Mouse (Mus musculus) heart, embryonic 10.5 days (tissue): ENCODE results near the gene Slc2a8. TPM values are rescaled to one million over a fixed set of nuclear protein-coding genes. Genes with fewer than 3 reads are reported as not detected.

Source experiments
- DNase-seq: peaks from one replicate; pipeline ENCODE4 v3.0.0-alpha.2; 2017; ENCODE audit warnings: low spot score
- H3K27ac ChIP-seq: fragments of 300-500 bp; sonication (generic); 2 replicates; pipeline ENCODE4 v1.5.1; 2016; ENCODE audit warnings: mild to moderate bottlenecking
- H3K27me3 ChIP-seq: fragments of 300-500 bp; sonication (generic); 2 replicates; pipeline ENCODE4 v1.6.1; 2016; ENCODE audit warnings: mild to moderate bottlenecking; ENCODE audit not compliant: poor library complexity, insufficient read depth, severe bottlenecking
- H3K36me3 ChIP-seq: fragments of 300-500 bp; sonication (generic); 2 replicates; pipeline ENCODE4 v1.6.1; 2016; ENCODE audit warnings: mild to moderate bottlenecking, moderate library complexity
- H3K4me1 ChIP-seq: fragments of 300-500 bp; sonication (generic); 2 replicates; pipeline ENCODE4 v1.6.1; 2016; ENCODE audit warnings: mild to moderate bottlenecking
- H3K4me3 ChIP-seq: fragments of 300-500 bp; sonication (generic); 2 replicates; pipeline ENCODE4 v1.5.1; 2016; ENCODE audit warnings: mild to moderate bottlenecking, moderate library complexity
- H3K9me3 ChIP-seq: fragments of 300-500 bp; sonication (generic); 2 replicates; pipeline ENCODE4 v1.6.1; 2016; ENCODE audit warnings: mild to moderate bottlenecking, moderate library complexity
- WGBS: fragments of 180-500 bp; shearing (Covaris S2); methylation state at CpG from one replicate; pipeline ENCODE4 v1.1.7; 2016; 5-methylcytosine and 5-hydroxymethylcytosine counted together
- polyA plus RNA-seq: library from polyadenylated mRNA; unstranded; fragments of >200 nt; fragmentation: Nextera tagmentation; extraction: Ambion mirVana; gene quantifications from 2 replicates; pipeline ENCODE4 v1.2.1, GENCODE M21; 2016

The Slc2a8 gene
- polyA plus RNA-seq, 1 experiment from 2014 or later: 20.8 TPM

DNA sequence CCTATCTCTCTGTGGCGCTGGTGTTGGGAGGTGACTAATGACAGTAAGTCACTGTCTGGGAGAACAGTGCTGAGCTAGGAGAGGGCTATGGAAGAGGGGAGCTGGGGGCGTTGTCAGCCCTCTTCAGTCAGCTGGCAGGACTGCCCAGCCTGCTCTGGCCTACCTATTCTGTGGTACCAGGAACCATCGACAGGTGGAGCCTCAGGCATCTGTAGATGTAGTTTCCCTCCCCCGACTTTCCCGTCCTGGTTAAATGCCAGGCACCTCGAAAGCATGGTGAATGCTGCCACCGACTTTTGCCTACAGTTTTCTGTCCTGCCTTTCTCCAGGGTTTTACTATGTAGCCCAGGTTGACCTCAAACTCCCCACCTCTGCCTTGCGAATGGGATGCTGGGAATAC is 24.5 kb downstream of the Slc2a8 start:
- Histone ChIP-seq H3K27me3 (no peaks in the 10 kb centered on the region), H3K36me3 (peaks cover 54% of the 10 kb centered on the region), H3K9me3 (no peaks in the 10 kb centered on the region), H3K4me1 (peaks cover 15% of the 10 kb centered on the region), H3K27ac (no peak overlapping the region), H3K4me3 (no peak overlapping the region)
- DNase-seq: no peak
- whole genome bisulfite sequencing: 57% methylated on average over 8 of the region's 8 CpGs

DNA sequence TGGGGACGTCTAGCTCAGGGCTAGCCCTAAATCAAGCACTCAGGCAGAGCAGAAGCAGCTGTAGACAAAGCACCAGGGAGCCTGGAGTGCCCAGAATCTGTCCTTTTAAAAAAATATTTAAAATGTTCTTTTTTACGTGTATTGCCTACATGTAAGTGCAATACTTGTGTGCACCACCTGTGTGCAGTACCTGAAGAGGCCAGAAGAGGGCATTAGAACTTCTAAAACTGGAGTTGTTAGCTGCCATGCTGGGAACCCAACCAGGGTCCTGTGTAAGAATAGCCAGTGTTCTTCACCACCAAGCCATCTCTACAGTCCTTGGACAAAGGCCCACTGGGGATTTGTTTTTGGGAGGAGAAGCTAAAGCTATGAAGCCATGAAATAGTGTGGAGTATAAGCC is 27.3 kb downstream of the Slc2a8 start:
- no peak overlapping the region for H3K4me3 ChIP-seq
- H3K36me3 ChIP-seq: peaks cover 72% of the 10 kb centered on the region
- 91% methylated on average over 2 of the region's 2 CpGs for WGBS

DNA sequence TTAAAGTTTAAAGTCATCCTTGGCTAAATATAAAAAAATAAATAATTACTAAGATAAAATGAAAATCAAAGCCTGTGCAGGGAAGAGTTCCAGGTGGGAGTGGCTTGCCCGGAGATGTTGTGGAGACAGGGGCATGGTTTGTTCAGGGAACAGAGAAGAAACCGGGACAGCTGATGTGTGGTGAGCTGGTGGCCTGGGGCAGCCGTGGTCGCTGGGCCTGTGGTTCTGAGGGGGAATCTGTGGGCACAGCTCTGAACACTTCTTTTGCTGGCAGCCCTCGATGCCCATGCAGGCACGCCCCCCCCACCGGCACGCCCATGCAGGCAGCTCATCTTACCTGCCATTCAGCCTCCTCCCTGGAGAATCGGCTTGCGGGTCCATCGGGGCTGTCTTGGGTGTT is 34.4 kb downstream of the Slc2a8 start:
- no peak for DNase-seq
- Histone ChIP-seq H3K4me1 (peaks cover 8% of the 10 kb centered on the region; the same call in 1 of the 2 replicates), H3K27ac (no peak overlapping the region), H3K36me3 (peaks cover 70% of the 10 kb centered on the region), H3K9me3 (no peaks in the 10 kb centered on the region), H3K4me3 (no peak overlapping the region), H3K27me3 (no peaks in the 10 kb centered on the region)
- 88% methylated on average over 11 of the region's 11 CpGs for WGBS

More for the DNA sequence above, 27.3 kb downstream of the Slc2a8 start:
- DNase-seq: no peak
- no peak overlapping the region for H3K27ac ChIP-seq
- no peaks in the 10 kb centered on the region for H3K27me3 ChIP-seq
- H3K4me1 ChIP-seq: peaks cover 12% of the 10 kb centered on the region
- H3K9me3 ChIP-seq: no peaks in the 10 kb centered on the region

DNA sequence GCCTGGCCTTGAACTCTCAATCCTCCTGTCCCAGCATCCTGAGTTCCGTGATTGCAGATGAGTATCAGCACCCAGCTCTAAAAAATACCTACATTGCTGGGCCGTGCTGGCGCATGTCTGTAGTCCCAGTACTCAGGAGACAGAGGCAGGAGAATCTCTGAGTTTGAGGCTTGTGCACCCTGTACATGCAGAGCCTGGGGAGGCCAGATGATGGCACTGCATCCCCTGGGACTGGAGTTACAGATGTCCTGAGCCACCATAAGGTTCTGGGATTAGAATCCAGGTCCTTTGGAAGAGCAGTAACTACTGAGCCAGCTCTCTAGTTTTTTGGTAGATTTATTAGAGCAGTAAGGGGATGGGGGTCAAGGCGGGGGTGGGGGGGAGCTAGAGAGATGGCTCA is 41.4 kb downstream of the Slc2a8 start:
- Histone ChIP-seq H3K4me1 (no peaks in the 10 kb centered on the region; the same call in 1 of the 2 replicates), H3K9me3 (no peaks in the 10 kb centered on the region), H3K4me3 (no peak overlapping the region), H3K27me3 (no peaks in the 10 kb centered on the region), H3K36me3 (peaks cover 67% of the 10 kb centered on the region), H3K27ac (no peak overlapping the region)
- WGBS: 90% methylated on average over 4 of the region's 4 CpGs
- no peak for DNase-seq

GRCm38 (mm10) chr2:32939418-32939817 is 42.5 kb downstream of the Slc2a8 start:
- peaks cover 63% of the 10 kb centered on the region for H3K36me3 ChIP-seq
- WGBS: 62% methylated on average over 5 of the region's 5 CpGs

DNA sequence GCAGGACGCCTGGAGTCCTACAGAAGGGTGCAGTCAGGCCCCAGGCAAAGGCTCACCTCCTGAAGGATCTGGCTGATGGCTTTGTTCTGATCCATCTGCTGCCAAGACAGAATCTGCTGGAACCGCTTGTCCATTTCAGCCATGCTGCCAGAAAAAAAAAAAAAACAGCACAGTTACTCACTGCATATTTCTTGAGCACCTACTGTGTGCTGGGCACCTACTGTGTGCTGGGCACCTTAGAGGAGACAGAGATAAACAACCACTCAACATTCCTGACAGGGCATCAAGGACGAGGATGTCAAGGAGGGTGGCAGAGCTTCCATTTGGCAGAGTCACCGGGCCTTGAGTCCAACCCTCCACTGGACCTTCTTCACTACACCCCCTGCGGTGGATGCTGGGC is 43.1 kb downstream of the Slc2a8 start:
- WGBS: 78% methylated on average over 5 of the region's 5 CpGs
- no peak for DNase-seq
- H3K4me3 ChIP-seq: no peak overlapping the region
- H3K36me3 ChIP-seq: peaks cover 67% of the 10 kb centered on the region
- H3K4me1 ChIP-seq: no peaks in the 10 kb centered on the region; the same call in 1 of the 2 replicates
- no peaks in the 10 kb centered on the region for H3K27me3 ChIP-seq
- H3K27ac ChIP-seq: no peak overlapping the region
- H3K9me3 ChIP-seq: no peaks in the 10 kb centered on the region

More at GRCm38 (mm10) chr2:32939418-32939817, 42.5 kb downstream of the Slc2a8 start:
- H3K27me3 ChIP-seq: no peaks in the 10 kb centered on the region
- H3K4me1 ChIP-seq: no peaks in the 10 kb centered on the region; the same call in 1 of the 2 replicates
- no peak overlapping the region for H3K4me3 ChIP-seq
- H3K9me3 ChIP-seq: no peaks in the 10 kb centered on the region
- no peak overlapping the region for H3K27ac ChIP-seq
- DNase-seq: no peak

DNA sequence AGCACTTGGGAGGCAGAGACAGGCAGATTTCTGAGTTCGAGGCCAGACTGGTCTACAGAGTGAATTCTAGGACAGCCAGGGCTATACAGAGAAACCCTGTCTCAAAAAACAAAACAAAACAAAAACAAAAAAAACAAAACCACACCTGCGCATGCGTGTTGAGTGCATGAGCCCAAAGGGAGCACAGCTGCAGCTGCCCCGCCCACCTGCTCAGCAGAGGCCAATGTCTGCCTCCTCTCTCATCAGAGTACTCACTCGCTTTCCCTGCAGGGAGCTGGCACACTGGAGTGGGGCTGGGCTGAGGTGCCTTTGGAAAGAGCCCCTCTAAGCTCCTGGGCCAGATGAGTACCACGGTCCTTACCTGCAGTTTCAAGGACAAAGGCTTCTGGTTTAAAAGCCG is 50.2 kb downstream of the Slc2a8 start:
- Histone ChIP-seq H3K27ac (no peak overlapping the region), H3K4me3 (no peak overlapping the region), H3K9me3 (no peaks in the 10 kb centered on the region), H3K27me3 (no peaks in the 10 kb centered on the region), H3K4me1 (peaks cover 11% of the 10 kb centered on the region; the same call in 1 of the 2 replicates), H3K36me3 (peaks cover 42% of the 10 kb centered on the region)
- WGBS: 79% methylated on average over 7 of the region's 7 CpGs
- no peak for DNase-seq

- no peak overlapping the region for H3K27ac ChIP-seq
These were observed 52.7 kb downstream of the Slc2a8 start for GRCm38 (mm10) chr2:32928947-32929829.

GRCm38 (mm10) chr2:32928235-32928946 is 53.5 kb downstream of the Slc2a8 start:
- Histone ChIP-seq H3K27me3 (no peaks in the 10 kb centered on the region), H3K4me1 (peaks cover 16% of the 10 kb centered on the region; the same call in 1 of the 2 replicates), H3K9me3 (no peaks in the 10 kb centered on the region), H3K4me3 (no peak overlapping the region), H3K27ac (no peak overlapping the region), H3K36me3 (peaks cover 58% of the 10 kb centered on the region)
- WGBS: 24% methylated on average over 10 of the region's 10 CpGs
- no peak for DNase-seq

More at GRCm38 (mm10) chr2:32928947-32929829, 52.7 kb downstream of the Slc2a8 start:
- peaks cover 58% of the 10 kb centered on the region for H3K36me3 ChIP-seq
- peaks cover 15% of the 10 kb centered on the region; the same call in 1 of the 2 replicates for H3K4me1 ChIP-seq
- DNase-seq: no peak
- no peak overlapping the region for H3K4me3 ChIP-seq
- WGBS: 89% methylated on average over 19 of the region's 19 CpGs
- H3K27me3 ChIP-seq: no peaks in the 10 kb centered on the region
- no peaks in the 10 kb centered on the region for H3K9me3 ChIP-seq

DNA sequence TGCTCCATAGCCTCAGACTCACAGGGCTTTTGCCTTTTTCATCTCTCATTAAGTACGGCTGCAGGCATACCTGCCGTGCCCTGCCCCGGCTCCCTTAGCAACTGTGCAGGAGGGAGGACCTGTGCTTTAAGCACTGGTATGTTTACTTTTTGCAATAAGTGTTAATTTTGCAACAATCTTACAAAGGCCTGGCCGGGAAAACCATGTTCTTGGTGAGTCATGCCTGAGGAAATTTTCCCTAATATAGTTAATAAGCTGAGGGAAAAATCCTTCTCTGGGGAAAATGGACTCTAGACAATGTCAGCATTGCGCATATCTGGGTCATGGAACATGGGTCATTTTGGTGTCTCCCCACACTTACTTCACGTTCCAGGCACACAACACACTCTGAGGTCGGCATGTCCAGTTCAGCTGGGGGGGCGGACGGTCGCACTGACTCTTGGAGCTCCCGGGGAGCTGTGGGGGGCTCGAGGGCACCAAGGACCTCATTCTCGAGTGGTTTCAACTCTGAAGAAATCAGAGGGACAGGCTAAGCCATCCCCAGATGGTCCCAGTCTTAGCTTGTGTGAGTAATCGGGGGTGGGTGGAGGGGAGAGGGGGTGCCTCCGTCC is 54.2 kb downstream of the Slc2a8 start:
- H3K27me3 ChIP-seq: no peaks in the 10 kb centered on the region
- no peak overlapping the region for H3K27ac ChIP-seq
- no peaks in the 10 kb centered on the region for H3K9me3 ChIP-seq
- peaks cover 58% of the 10 kb centered on the region for H3K36me3 ChIP-seq
- no peak overlapping the region for H3K4me3 ChIP-seq
- H3K4me1 ChIP-seq: peaks cover 16% of the 10 kb centered on the region; the same call in 1 of the 2 replicates
- 75% methylated on average over 15 of the region's 15 CpGs for WGBS
- no peak for DNase-seq

DNA sequence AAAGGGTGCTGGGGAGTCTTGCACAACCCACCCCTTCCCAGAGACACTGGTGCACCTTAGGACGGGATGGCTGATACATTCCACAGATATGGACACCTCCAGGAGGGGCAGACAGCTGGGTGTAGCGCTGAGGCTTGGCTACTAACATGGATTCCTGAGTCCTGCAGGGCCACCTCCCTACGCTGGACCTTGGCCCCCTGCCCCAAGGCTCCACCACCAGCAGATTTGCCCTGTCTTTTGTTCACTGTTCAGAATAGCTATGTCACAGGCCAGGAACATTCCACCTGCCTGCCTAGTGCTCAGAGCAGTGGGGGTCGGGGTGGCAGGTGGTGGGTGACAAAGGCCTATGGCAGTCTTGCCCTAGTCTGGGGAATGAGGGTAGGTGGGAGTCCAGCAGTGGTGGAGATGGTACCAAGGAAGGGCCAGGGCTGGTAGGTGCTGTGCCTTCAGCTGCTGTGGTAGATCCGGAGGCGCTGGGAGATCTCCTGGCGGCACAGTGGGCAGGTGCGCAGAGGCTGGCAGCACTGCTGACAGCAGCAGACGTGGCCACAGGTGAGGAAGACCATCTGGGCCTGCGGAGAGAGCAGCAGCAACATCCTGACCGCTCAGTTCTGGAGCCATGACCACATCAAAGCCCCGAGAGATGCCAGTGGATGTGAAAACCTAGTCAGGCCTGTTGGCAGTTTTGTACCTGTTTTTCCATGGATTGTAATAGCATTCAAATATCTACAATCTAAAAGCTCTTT is 55.4 kb downstream of the Slc2a8 start:
- no peak for DNase-seq
- no peak overlapping the region for H3K27ac ChIP-seq
- H3K4me1 ChIP-seq: peaks cover 16% of the 10 kb centered on the region; the same call in 1 of the 2 replicates
- no peaks in the 10 kb centered on the region for H3K27me3 ChIP-seq
- H3K9me3 ChIP-seq: no peaks in the 10 kb centered on the region
- H3K36me3 ChIP-seq: peaks cover 70% of the 10 kb centered on the region
- 81% methylated on average over 12 of the region's 12 CpGs for WGBS
- H3K4me3 ChIP-seq: no peak overlapping the region

DNA sequence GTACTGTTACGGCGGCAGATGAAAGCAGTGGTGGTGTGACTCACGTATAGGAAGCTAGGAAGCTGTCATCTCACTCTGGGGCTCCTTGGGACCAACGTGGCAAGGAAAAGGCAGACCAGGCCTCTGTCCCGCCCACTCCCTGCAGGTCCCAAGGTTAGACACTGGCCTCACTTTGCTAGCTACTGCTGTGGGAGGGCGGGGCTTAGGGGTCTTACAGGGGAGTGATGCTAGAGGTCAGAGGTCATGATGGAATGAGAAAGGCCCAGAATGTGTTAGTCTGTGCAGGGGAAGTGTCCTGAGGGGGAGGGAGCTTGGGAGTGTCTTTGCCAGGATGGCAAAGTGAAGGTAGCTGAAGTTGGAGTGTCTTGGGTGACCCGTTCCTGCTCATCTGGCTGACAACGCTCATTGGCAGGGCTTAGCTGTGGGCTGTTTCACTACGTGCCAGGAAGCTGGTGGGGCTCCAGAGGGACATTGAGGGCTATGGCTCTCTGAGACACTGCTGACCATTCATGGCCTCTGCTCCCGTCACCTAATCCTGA is 57.5 kb downstream of the Slc2a8 start:
- peaks cover 84% of the 10 kb centered on the region for H3K36me3 ChIP-seq
- H3K4me1 ChIP-seq: peaks cover 16% of the 10 kb centered on the region; the same call in 1 of the 2 replicates
- no peak for DNase-seq
- H3K4me3 ChIP-seq: no peak overlapping the region
- H3K9me3 ChIP-seq: no peaks in the 10 kb centered on the region
- 74% methylated on average over 10 of the region's 10 CpGs for WGBS
- no peaks in the 10 kb centered on the region for H3K27me3 ChIP-seq
- no peak overlapping the region for H3K27ac ChIP-seq
